Mouse (Mus musculus): ENCODE data around the gene Lpar5.

Lpar5 gene

DNA sequence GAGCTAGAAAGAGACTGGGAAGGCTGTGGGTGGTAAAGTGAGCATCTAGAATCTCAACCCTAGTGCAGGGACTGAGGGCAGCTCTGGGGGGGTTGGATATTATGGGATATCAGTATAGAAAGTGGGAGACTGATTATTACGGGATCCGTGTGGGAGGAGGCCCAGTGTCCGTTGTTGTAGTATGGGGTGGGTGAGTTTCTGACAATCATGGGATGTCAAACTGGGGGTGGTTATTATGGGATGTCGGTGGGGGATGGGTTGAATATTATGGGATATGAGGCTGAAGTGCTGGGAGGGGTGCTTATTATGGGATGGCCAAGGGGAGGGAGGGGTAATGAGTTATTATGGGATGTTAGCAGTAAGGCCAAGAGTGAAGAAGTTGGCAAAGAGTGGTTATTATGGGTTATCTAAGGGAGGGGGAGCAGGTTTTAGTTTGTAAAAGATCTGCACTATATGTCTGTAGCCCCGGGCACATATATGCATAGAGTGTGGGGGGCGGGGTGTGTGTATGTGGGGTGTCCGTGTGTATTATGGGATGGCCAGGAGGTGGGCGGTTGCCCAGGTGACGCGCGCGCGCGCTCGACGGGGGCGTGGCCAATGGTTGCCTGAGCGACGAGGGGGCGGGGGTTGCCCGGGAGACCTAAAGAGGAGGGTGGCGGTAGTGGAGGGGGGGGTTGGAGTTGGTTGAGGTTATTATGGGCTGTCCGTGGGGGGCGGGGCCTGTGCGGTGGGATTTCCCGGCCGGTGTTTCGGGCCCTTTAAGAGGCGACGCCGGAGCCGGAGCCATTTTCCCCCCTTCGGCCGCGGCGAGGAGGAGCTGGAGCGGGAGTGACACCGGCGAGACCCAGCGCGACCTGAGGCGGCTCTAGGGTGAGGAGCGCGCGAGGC lies 27.9 kb downstream of the Lpar5 start, which contains the start of gene Chd4:
TSS of gene Chd4 (plus strand) at position 591 of the 888 bp plus-strand sequence.
- ChIA-PET POLR2A (interaction anchor here in 3 of 4 experiments (0.5 to 2.5 kb wide), 38 partner anchors 8 to 384 kb away, joined by 3 to 14 read pairs (median 4); partner anchors contain the start of genes Mrpl51 (in 2 of the 3) and Ncapd2 (in 2 of the 3)), CTCF (interaction anchor here (0.8 to 1.9 kb wide), 6 partner anchors 14 to 248 kb away, joined by 3 to 4 read pairs (median 3); partner anchors contain the start of gene Lpar5 (in 1 of the 4))

DNA sequence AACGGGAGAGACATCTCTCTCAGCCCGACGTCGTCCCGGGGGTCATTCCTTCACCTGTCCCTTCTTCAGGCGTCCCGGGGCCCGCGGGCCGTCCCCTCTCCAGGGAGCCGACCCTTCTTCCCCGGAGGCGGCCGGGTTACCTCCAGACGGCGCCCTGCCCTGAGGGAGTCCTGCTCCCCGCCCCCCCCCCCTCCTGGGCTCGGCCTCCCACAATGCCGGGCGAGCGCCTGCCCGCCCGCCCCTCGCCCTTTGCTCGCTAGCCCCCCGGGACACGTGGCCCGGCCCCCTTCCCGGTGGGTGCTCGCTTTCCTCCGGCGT lies 28.5 kb downstream of the Lpar5 start:
- CTCF ChIA-PET: interaction anchor here in 2 of 4 experiments (0.8 to 1.5 kb wide), 3 partner anchors 28 to 192 kb away, joined by 3 to 4 read pairs (median 3); partner anchors contain the start of gene Lpar5 (in 1 of the 2)

GRCm38 (mm10) chr6:125096597-125097345 lies 29.1 kb downstream of the Lpar5 start:
- ChIA-PET CTCF (interaction anchor here in 3 of 4 experiments (0.5 to 1.5 kb wide), 6 partner anchors 14 to 259 kb away, joined by 3 to 8 read pairs (median 4); partner anchors contain the start of gene Lpar5 (in 1 of the 3)), POLR2A (interaction anchor here in 3 of 4 experiments (0.6 to 2.5 kb wide), 42 partner anchors 9 to 356 kb away, joined by 3 to 14 read pairs (median 4); partner anchors contain the start of genes Mrpl51 (in 2 of the 3), Ncapd2 (in 2 of the 3), Grcc10 (in 1 of the 3) and Ltbr (in 1 of the 3))

More for the DNA sequence above, 28.5 kb downstream of the Lpar5 start:
- POLR2A ChIA-PET: interaction anchor here in 3 of 4 experiments (0.6 to 2.5 kb wide), 37 partner anchors 8 to 351 kb away, joined by 3 to 14 read pairs (median 4); partner anchors contain the start of genes Mrpl51 (in 2 of the 3), Ncapd2 (in 2 of the 3) and Ltbr (in 1 of the 3)

GRCm38 (mm10) chr6:125097346-125097689 lies 29.6 kb downstream of the Lpar5 start:
- POLR2A ChIA-PET: interaction anchor here in 3 of 4 experiments (0.7 to 2.5 kb wide), 23 partner anchors 9 to 356 kb away, joined by 3 to 14 read pairs (median 4); partner anchors contain the start of genes Grcc10 (in 1 of the 3), Mrpl51 (in 1 of the 3) and Ncapd2 (in 1 of the 3)
- CTCF ChIA-PET: interaction anchor here in 3 of 4 experiments (0.5 to 1.5 kb wide), 6 partner anchors 14 to 259 kb away, joined by 3 to 8 read pairs (median 4); no protein-coding TSS in a partner anchor

DNA sequence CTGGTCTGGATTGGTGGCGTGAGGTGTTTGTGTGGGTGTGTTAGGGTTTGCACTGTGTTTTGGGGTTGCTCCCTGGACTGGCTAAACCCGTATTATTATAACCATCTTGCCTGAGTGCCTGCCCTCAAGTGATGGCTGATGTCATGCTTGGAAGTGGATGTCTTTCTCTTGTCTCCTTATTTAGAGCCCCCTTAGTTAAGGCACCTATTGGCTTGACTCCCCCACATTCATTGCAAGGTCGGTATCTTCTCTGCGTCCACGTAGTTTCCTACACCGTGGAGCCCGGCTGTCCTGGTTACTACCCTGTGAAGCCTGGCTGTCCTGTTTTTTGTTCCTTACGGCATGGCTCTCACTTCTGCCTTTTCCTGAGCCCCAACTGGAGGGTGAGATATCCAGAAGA lies 30.2 kb downstream of the Lpar5 start:
- POLR2A ChIA-PET: interaction anchor here in 2 of 4 experiments (0.7 to 2.5 kb wide), 11 partner anchors 9 to 357 kb away, joined by 3 to 14 read pairs (median 4); partner anchors contain the start of genes Grcc10 (in 1 of the 2), Mrpl51 (in 1 of the 2) and Ncapd2 (in 1 of the 2)
- CTCF ChIA-PET: interaction anchor here in 2 of 4 experiments (0.6 to 1.5 kb wide), 3 partner anchors 15 to 77 kb away, joined by 3 to 6 read pairs (median 4); no protein-coding TSS in a partner anchor

DNA sequence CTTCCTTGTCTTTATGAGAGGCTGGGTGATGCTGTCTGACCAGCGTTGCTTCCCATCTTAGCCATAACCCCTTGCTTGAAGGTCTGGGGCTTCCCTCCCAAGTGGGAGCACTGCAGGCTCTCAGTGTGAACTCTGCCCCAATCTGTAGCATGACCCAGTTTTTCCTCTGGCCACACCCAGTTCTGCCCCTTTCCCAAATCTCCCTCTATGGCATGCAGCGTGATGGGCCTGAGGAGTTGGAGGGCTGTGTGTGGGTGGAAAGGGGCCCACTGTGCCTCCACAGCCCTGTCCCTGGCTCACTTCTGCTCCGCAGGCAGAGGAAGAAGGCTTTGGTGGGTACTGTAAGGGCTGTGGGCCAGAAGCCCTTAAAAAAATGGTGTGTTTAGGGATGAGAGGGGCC lies 30.8 kb downstream of the Lpar5 start:
- CTCF ChIA-PET: no interaction called here
- POLR2A ChIA-PET: no interaction called here

- CTCF ChIA-PET: interaction anchor here in 2 of 4 experiments (0.5 to 0.9 kb wide), 2 partner anchors 12 to 1604 kb away, joined by 5 read pairs; no protein-coding TSS in a partner anchor
- POLR2A ChIA-PET: interaction anchor here in 2 of 4 experiments (0.6 to 4.1 kb wide), 14 partner anchors 10 to 388 kb away, joined by 3 to 24 read pairs (median 4); partner anchors contain the start of genes Emg1 (in 1 of the 2), Grcc10 (in 1 of the 2), Mrpl51 (in 1 of the 2) and Ncapd2 (in 1 of the 2)
These were observed 31.8 kb downstream of the Lpar5 start for GRCm38 (mm10) chr6:125099421-125099971.

- CTCF ChIA-PET: interaction anchor here in 3 of 4 experiments (0.5 to 1.4 kb wide), 5 partner anchors 10 to 170 kb away, joined by 3 to 5 read pairs (median 3); no protein-coding TSS in a partner anchor
- POLR2A ChIA-PET: interaction anchor here in 3 of 4 experiments (0.6 to 4.1 kb wide), 34 partner anchors 8 to 360 kb away, joined by 3 to 24 read pairs (median 4); partner anchors contain the start of genes Mrpl51 (in 2 of the 3), Ncapd2 (in 2 of the 3), Cdca3 (in 1 of the 3) and Grcc10 (in 1 of the 3)
These were observed 33.7 kb downstream of the Lpar5 start for GRCm38 (mm10) chr6:125101444-125101843.

- ChIA-PET CTCF (interaction anchor here (0.6 to 1.0 kb wide), 5 partner anchors 10 to 252 kb away, joined by 3 to 5 read pairs (median 3); no protein-coding TSS in a partner anchor), POLR2A (interaction anchor here in 3 of 4 experiments (0.6 to 1.0 kb wide), 6 partner anchors 9 to 322 kb away, joined by 3 to 5 read pairs (median 4); no protein-coding TSS in a partner anchor)
These were observed 36.5 kb downstream of the Lpar5 start for GRCm38 (mm10) chr6:125104223-125104622.

- CTCF ChIA-PET: interaction anchor here in 1 of 4 experiments (1.1 to 1.6 kb wide), 2 partner anchors 30 to 164 kb away, joined by 3 to 7 read pairs; no protein-coding TSS in a partner anchor
- POLR2A ChIA-PET: interaction anchor here in 1 of 4 experiments (0.6 to 2.1 kb wide), 5 partner anchors 10 to 84 kb away, joined by 3 to 7 read pairs (median 3); partner anchors contain the start of genes Mrpl51 and Ncapd2
These were observed 40.0 kb downstream of the Lpar5 start for GRCm38 (mm10) chr6:125107705-125108104.

GRCm38 (mm10) chr6:125109371-125109770 lies 41.7 kb downstream of the Lpar5 start:
- ChIA-PET CTCF (interaction anchor here in 3 of 4 experiments (0.6 to 1.4 kb wide), 4 partner anchors 28 to 166 kb away, joined by 3 to 4 read pairs (median 3); no protein-coding TSS in a partner anchor), POLR2A (interaction anchor here in 2 of 4 experiments (0.7 to 2.6 kb wide), 21 partner anchors 8 to 368 kb away, joined by 3 to 14 read pairs (median 4); partner anchors contain the start of genes Grcc10 (in 1 of the 2) and Zfp384 (in 1 of the 2))

GRCm38 (mm10) chr6:125110927-125111326 lies 43.2 kb downstream of the Lpar5 start:
- POLR2A ChIA-PET: interaction anchor here in 3 of 4 experiments (0.6 to 2.6 kb wide), 20 partner anchors 9 to 481 kb away, joined by 3 to 14 read pairs (median 3); partner anchors contain the start of genes Mrpl51 (in 1 of the 3), Ncapd2 (in 1 of the 3) and Vamp1 (in 1 of the 3)
- CTCF ChIA-PET: interaction anchor here (0.6 to 1.5 kb wide), 14 partner anchors 9 to 251 kb away, joined by 3 to 6 read pairs (median 3); no protein-coding TSS in a partner anchor

DNA sequence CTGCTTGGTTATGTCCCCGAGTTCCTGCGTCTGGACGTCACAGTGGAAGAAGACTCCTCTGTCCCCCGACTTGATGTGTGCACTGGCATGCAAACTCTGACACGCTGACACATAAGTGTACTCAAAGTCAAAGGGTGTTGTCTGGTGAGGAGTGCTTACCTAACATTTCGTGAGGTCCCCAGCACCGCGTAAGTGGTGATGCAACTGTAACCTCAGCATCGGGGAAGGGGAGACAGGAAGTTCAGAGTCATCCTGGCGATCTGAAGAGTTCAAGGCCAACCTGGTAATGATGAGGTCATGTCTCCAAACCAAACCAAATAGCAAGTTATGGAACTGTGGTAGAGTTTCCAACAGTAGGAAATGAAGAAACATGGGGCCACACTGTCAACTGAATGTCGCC lies 44.8 kb downstream of the Lpar5 start:
- ChIA-PET CTCF (no interaction called here), POLR2A (interaction anchor here in 2 of 4 experiments (1.4 to 2.6 kb wide), 4 partner anchors 11 to 62 kb away, joined by 4 to 22 read pairs (median 8); no protein-coding TSS in a partner anchor)

GRCm38 (mm10) chr6:125119387-125119786 lies 51.7 kb downstream of the Lpar5 start:
- POLR2A ChIA-PET: interaction anchor here in 3 of 4 experiments (0.6 to 4.5 kb wide), 12 partner anchors 10 to 77 kb away, joined by 3 to 22 read pairs (median 4); partner anchors contain the start of gene Gapdh (in 1 of the 3)
- CTCF ChIA-PET: interaction anchor here in 1 of 4 experiments (1.0 kb wide), 2 partner anchors 8 to 18 kb away, joined by 3 to 4 read pairs; no protein-coding TSS in a partner anchor

DNA sequence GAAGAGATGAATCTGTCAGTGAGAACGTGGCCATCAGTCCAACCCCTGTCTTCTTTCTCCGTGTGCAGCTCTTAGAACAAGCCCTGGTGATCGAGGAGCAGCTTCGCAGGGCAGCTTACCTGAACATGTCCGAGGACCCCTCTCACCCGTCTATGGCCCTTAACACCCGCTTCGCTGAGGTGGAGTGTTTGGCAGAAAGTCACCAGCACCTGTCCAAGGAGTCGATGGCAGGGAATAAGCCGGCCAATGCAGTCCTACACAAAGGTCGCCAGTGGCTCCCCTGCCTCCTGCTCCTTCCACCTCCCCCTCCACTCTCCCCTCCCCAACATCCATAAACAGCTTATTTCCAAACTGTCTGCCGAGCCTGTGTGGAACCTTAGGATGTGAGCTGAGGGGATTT lies 61.0 kb downstream of the Lpar5 start:
- CTCF ChIA-PET: interaction anchor here in 3 of 4 experiments (0.6 to 1.8 kb wide), 6 partner anchors 9 to 225 kb away, joined by 3 to 5 read pairs (median 4); no protein-coding TSS in a partner anchor
- POLR2A ChIA-PET: interaction anchor here (0.5 to 16.8 kb wide), 40 partner anchors 9 to 731 kb away, joined by 3 to 499 read pairs (median 4); partner anchors contain the start of genes Gapdh (in 2 of the 4), Mrpl51 (in 2 of the 4), Ncapd2 (in 2 of the 4) and Grcc10 (in 1 of the 4)
